Mouse (Mus musculus) CD4-positive helper T cell, adult 2 months (primary cell): ENCODE data around the gene Thada.
"Not testable (repeated sequence)": the region's sequence is repeated elsewhere in the genome, so short reads cannot be mapped to it uniquely, and the experiment has no call there.

ENCODE experiments used
- DNase-seq: peaks from one replicate; pipeline ENCODE4 v3.0.0-alpha.2; 2012; ENCODE audit warnings: low read depth, missing footprints, low spot score

Thada gene

GRCm38 (mm10) chr17:84305074-84305473 is 160.9 kb downstream of the Thada start:
- no peak for DNase-seq

GRCm38 (mm10) chr17:84304141-84304540 is 161.9 kb downstream of the Thada start:
- DNase-seq, result no peak

DNA sequence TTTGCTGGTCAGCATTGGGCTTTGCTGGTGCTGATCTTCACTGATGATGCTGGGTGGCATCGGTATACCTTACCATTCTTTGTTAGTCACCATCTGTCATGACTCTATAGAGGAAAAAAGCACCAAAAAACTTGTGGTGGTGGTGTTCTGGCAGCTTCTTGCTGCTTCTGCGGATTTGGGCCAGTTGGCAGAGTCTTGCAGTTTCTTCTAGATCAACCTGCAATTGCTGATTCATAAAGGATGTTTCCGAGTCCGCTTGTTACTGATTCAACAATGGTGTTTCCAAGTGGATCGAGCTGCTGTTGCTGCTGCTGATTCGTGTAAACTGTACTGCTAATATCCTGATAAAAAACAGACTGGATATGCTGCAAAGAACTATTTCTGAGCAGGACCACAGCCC is 168.0 kb downstream of the Thada start:
- DNase-seq, result no peak

DNA sequence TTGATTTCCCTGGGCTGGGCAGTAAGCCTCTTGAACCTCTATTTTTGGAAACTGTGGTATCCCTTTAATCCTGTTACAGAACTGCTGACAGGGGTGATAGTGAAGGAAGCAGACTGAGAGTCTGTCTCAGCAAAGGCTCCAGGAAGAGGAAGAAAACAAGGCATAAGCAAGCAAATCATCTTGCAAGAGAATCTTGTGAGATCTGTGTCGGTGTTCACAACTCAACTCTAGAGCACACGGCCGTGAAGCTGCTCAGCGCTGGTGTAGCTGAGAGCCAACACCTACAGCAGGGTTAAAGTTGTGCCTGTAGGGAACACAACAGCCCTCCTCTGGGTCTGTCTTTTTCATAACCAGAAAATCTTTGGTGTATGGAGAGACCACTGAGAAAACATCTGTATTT is 172.8 kb downstream of the Thada start:
- no peak for DNase-seq

DNA sequence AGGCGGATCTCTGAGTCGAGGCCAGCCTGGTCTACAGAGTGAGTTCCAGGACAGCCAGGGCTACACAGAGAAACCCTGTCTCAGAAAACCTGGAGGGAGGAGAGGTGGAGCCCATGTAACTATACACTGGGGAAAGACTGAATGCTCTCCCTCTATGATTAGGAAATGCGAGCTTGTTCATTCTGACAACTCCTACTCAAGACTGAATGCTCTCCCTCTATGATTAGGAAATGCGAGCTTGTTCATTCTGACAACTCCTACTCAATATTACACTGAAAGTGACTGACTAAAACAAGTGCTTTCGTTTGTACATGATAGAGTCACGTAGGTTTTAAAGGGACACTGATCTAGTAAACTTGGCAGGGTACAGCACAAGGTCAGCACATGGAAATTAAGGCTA is 174.8 kb downstream of the Thada start:
- not testable (repeated sequence) for DNase-seq

DNA sequence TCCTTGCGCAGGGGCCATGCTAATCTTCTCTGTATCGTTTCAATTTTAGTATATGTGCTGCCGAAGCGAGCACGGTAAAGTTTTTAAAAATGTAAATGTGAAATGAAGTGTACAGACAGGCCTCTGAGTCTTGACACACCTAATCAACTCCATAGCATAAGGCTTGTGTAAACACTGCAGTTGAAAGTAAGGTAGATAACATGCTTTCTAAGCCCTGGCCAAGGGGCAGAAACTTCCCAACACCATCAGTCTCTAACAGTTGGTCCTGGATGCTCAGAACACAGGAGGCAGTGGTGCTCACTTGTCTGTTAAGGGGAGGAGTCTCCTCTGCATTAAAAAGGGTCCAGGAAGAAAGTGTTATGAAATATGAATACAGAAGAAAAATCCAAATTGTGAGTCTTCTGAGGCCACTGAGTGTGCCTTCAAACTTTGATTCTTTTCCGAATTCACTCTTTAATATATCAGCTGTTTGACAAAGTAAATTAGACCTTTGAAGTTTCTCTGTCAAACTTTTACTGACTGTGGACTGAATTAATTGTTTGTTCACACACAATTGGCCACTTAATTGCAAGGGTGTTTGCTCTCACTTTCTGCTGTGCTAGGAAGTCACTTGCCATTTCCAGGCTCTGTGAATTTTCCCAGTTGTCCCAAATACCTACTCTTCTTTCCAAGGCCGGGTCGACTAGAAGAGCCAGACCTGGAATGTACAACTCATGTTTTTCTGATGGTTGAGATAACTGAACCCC is 178.2 kb downstream of the Thada start:
- DNase-seq, result no peak

GRCm38 (mm10) chr17:84286536-84286935 is 179.5 kb downstream of the Thada start:
- no peak for DNase-seq

DNA sequence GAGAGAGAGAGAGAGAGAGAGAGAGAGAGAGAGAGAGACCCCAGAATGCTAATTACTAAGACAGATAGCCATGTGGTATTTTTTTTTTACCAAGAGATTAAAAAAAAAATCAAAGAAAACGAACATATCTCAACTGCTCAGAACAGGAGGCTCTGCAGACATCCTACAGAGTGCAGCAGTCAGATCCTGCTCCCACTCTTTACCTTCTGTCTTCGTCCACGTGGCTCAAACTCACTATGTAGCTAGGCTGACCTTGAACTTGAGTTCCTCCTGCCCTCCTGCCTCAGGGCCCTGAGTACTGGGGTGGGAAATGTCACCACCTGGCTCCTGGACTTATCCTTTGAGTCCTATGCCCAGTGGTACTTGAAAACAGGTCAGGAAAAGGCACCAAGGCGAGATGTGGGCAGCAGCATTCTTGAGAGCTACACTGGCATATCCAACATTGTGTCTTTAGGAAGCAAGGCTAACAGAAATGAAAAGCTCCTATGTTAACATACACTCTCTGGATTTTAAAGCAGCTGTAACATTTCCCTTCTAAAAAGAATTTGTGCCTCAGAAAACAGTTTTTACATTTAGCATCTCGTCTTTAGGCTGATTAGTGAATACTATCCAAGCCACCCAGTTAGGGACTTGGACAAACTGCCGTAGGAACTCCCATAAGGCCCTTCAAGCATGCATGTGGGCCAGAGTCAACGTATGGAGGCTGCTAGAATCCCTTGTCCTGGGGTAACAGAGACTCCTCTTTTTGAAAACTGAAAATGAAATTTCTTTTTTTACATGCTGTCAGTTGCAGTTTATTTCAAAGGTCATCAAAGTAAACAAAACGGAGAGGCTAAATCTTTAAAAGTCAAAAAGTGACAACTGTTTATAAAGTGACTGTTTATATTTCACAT is 183.4 kb downstream of the Thada start:
- no peak for DNase-seq

GRCm38 (mm10) chr17:84279001-84279400 is 187.0 kb downstream of the Thada start:
- no peak for DNase-seq

GRCm38 (mm10) chr17:84278193-84278953 is 187.6 kb downstream of the Thada start:
- DNase-seq, result no peak

DNA sequence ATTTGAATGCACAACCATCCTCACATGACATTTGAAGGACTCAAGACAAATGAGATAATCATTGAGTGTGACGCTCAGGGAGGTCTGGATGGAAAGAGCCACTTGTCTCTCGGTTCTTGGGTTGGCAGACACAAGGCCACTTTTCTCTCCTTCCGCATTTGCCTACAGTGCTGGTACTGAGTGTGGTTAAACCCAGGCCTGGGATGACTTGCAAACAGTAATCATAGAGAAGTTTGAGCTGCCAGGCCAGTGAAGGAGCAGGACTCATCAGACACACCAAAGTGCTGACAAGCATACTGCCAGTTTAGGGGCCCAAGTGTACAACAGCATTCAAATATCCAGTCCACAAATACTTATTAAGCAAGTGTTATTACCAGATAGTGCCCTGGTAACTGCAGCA is 191.0 kb downstream of the Thada start:
- no peak for DNase-seq

GRCm38 (mm10) chr17:84274163-84274562 is 191.8 kb downstream of the Thada start:
- peak; percentile 30 for DNase-seq

GRCm38 (mm10) chr17:84272557-84273261 is 193.3 kb downstream of the Thada start:
- peak; percentile 45 for DNase-seq

DNA sequence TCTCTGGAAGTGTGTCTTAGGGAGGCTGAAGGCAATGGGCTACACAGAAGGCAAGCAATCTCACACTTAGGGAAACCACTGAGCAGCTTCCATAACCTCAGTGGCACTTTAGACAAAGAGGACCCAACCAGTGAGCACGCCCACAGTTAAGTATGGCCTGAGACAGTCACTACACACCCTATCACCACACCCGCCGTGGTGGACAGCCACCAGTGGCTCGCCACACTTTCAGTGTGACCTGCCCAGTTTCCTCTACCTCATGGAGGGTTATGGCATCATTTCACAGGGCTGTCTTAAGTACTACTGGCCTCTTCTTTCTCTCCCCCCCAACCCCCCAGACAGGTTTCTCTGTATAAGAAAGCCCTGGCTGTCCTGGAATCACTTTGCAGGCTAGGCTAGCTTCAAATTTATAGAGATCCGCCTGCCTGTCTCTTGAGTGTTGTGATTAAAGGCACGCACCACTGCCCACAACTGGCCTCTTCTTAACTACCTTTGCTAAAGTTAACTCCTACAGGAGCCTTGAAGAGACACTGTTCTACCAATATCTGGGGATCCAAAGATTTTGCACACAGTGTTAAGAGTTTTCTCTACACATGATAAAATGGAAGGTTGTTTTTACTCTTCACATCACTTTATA is 194.3 kb downstream of the Thada start:
- DNase-seq, result no peak

DNA sequence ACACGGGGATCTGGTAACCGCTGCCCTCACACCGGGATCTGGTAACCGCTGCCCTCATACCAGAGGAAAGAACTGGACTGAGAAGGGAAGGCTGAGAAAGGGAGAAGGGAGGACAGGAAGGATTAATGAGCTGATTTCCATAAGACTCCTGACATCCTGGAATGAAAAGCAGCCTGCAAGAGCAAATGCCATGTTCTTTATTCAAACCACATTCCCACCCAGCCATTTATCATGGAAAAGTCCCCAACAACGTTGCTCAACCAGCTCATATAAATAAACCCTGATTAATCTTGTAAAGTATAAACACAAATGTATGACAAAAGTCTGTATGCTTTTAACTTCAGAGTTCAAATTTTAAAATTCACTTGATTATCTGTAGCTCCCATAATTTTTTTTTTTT is 196.3 kb downstream of the Thada start:
- no peak for DNase-seq

GRCm38 (mm10) chr17:84268450-84268849 is 197.6 kb downstream of the Thada start:
- DNase-seq, result no peak

DNA sequence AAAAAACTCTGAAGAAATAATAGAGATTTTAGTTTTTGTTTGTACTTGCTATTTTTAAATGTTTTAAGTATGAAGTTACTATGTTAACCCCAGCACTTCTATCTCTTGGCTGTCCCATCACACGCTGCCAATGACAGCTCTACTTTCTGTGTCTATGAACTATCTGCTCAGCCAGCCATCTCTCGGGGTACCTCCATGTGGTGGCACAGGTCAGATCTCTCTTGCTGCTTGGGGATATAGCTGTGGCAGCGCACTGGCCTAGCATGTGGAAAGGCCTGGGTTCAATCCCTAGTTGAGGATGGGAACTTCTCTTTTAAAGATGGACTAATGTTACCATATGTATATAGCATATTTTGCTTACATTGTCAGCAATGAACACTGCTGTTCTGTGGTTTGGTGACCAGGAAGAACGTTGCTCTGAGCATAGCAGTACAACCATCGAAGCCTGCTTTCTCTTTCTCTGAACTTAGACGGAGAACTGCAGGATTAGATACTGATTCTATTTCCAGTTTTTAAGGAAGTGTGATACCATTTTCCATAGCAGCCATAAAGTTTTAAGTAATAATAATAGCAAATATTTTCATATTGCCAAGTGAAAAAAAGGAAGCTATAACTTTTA is 198.4 kb downstream of the Thada start:
- DNase-seq, result peak; percentile 37

DNA sequence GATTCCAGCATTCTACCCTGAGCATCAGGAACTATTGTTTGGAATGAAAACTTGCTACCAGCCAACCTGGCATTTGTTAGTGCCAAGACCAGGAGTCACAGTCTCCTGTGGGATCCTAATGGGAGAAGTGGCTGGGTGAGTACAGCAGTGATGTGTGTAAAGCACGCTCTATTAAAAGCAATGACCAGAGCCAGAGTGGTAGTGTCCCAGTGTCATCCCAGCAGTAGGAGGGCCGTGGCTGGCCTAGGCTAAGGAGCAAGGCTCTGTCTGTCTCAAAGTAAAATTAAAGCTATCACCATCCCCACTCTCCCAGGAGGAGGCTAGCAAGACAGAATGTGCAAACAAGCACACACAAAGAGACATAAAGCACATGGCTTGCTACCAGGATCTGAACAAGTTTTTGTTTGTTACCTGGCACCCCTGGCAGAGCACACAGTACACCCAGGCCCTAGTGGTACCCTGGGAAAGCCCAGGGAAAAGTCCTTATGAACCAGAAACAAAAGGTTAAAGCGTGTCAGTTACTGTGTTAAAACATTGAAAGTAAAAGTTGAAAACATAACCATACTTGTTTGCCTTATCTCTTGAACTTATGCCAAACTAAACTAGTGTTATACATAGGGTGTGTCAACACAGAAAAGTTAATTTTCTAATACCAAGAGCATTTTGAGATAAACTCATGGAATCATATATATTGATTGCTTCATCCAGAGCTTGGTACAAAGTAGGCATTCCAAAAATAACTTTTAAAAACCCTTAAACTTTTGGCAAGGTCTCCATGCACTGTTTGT is 199.7 kb downstream of the Thada start:
- no peak for DNase-seq

DNA sequence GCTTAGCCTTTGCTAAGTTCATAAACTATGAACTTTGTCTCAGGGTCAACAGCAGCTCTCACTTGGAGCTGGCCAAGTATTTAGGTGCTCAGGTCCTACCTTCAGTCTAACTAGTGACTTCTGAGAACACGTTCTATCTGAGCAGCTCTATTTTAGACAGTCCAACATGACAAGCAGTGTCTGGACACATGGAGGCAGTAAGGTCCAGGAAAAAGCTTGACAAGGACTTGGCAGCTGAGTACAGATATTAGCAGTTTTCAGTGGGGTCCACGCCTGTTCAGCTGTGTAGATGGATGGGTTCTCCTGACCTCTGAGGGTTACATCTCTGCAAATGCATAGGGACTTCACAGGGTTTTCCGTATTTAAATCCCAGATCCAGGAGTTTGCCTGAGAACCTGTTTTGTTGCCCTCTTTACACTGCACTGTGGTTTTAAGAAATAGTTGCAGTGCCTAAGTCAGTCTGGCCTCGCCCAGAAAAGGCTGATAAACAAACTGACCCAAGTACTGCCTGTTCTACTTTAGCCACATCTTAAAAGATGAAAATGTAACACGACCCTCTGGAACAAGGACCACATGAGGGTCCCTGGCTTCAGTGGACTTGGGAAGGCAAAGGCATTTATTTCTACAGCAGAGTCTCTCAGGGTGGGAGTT is 200.4 kb downstream of the Thada start:
- DNase-seq, result no peak
